Mouse (Mus musculus) liver, adult 2 months (tissue): ENCODE results near the gene Jagn1.

ENCODE experiments used
- CTCF ChIP-seq: fragments of 200-500 bp; IDR thresholded peaks from 2 replicates; pipeline ENCODE4 v1.5.1; 2011; ENCODE audit warnings: low read depth, low read length, control low read depth
- POLR2A ChIP-seq: fragments of 200-500 bp; IDR thresholded peaks from 2 replicates; pipeline ENCODE4 v1.6.1; 2011; ENCODE audit warnings: low read length, control low read depth; ENCODE audit not compliant: insufficient read depth; ENCODE audit errors: extremely low read depth

DNA sequence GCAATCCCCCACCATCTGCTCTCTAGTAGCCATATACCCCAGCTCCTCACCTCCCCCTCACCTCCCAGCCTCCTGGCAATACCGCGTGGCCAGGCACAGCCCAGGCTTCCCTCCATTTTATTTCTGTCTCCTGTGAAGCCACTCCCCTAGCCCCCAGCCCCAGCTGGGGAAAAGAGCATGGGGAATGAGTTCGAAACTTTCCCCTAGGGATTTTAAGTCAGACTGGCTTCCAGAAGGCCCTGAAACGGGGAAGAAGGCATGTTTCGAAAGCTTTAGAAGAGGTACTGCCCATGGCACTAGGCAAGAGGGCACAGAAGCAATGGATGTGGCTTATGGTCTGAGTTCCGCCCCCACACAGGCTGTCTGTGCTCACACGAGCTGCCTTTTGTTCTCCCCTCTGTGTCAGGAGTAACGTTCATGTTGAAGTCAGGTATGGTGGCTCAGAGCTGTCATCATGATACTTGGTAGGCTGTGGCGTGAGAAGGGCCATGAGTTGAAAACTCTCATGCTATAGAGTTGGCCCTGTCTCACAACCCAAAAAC, 6.6 kb upstream of the Jagn1 start, which contains the start of gene Cidec:
- TF ChIP-seq POLR2A (no peak), CTCF (no peak)
